Mouse (Mus musculus) heart, postnatal 0 days (tissue): Measurements from ENCODE around the gene Dus2. TPM values are rescaled to one million over a fixed set of nuclear protein-coding genes. Genes with fewer than 3 reads are reported as not detected.
"Not testable (repeated sequence)": the region's sequence is repeated elsewhere in the genome, so short reads cannot be mapped to it uniquely, and the experiment has no call there.

ENCODE experiments used
- ATAC-seq: fragments of 200-750 bp; cut with Nextera tagmentation; 2 replicates; pipeline ENCODE4 v1.8.0; 2017; ENCODE audit warnings: low read depth, moderate number of reproducible peaks, moderate library complexity; ENCODE audit not compliant: insufficient read depth
- DNase-seq: peaks from one replicate; pipeline ENCODE4 v3.0.0-alpha.2; 2016; ENCODE audit warnings: low spot score
- H3K27ac ChIP-seq: fragments of 300-500 bp; sonication (generic); 2 replicates; pipeline ENCODE4 v1.5.1; 2014; ENCODE audit warnings: low read depth, mild to moderate bottlenecking
- H3K27me3 ChIP-seq: fragments of 300-500 bp; sonication (generic); 2 replicates; pipeline ENCODE4 v1.6.1; 2014; ENCODE audit warnings: low read length, mixed read lengths; ENCODE audit not compliant: control insufficient read depth, insufficient read depth
- H3K36me3 ChIP-seq: fragments of 300-500 bp; sonication (generic); replicated peaks from 2 replicates; pipeline ENCODE4 v1.6.1; 2014; ENCODE audit warnings: low read length, mixed read lengths; ENCODE audit not compliant: control insufficient read depth, insufficient read depth
- H3K4me1 ChIP-seq: fragments of 300-500 bp; sonication (generic); 2 replicates; pipeline ENCODE4 v1.6.1; 2014; ENCODE audit warnings: antibody characterized with exemption; ENCODE audit not compliant: control insufficient read depth, insufficient read depth
- H3K4me2 ChIP-seq: fragments of 300-500 bp; sonication (generic); 2 replicates; pipeline ENCODE4 v1.6.1; 2014; ENCODE audit warnings: low read depth, mild to moderate bottlenecking, low read length, moderate library complexity
- H3K4me3 ChIP-seq: fragments of 300-500 bp; sonication (generic); 2 replicates; pipeline ENCODE4 v1.5.1; 2014; ENCODE audit warnings: low read depth, low read length
- H3K9ac ChIP-seq: fragments of 300-500 bp; sonication (generic); replicated peaks from 2 replicates; pipeline ENCODE4 v1.6.1; 2014; ENCODE audit warnings: low read depth, low read length, mixed read lengths
- H3K9me3 ChIP-seq: fragments of 300-500 bp; sonication (generic); replicated peaks from 2 replicates; pipeline ENCODE4 v1.6.1; 2016; ENCODE audit warnings: low read length; ENCODE audit not compliant: control insufficient read depth
- CTCF ChIP-seq: IDR thresholded peaks from 2 replicates; pipeline ENCODE4 v1.5.1; 2016; ENCODE audit warnings: antibody characterized with exemption, control low read depth, low read depth
- EP300 ChIP-seq: IDR thresholded peaks from 2 replicates; pipeline ENCODE4 v1.6.1; 2016; ENCODE audit warnings: antibody characterized with exemption, low read depth
- WGBS: fragments of 180-500 bp; shearing (Covaris S2); extraction: QIAGEN DNeasy Blood & Tissue Kit; methylation state at CpG from one replicate; pipeline ENCODE4 v1.1.7; 2014; 5-methylcytosine and 5-hydroxymethylcytosine counted together
- polyA plus RNA-seq: library from polyadenylated mRNA; unstranded; fragments of >200 nt; fragmentation: Nextera tagmentation; extraction: Ambion mirVana; gene quantifications from 2 replicates; pipeline ENCODE4 v1.2.1, GENCODE M21; 2015
- total RNA-seq: library from RNA; depleted of rRNA; stranded (reverse); fragments of >200 nt; gene quantifications from 2 replicates; pipeline ENCODE4 v1.2.3, GENCODE M21; 2014; ENCODE audit warnings: low replicate concordance

Dus2 gene
- total and polyA plus RNA-seq, 2 experiments from 2014 or later, result 8.5 to 8.6 TPM

GRCm38 (mm10) chr8:106010748-106011642 is 19.9 kb downstream of the Dus2 start:
- no peaks in the 10 kb centered on the region for H3K27me3 ChIP-seq
- WGBS, result under 1% methylated on average over 73 of the region's 74 CpGs
- peak overlapping the region; percentile 74 for H3K27ac ChIP-seq
- H3K9ac ChIP-seq, result peak overlapping the region; percentile 89
- DNase-seq (peak; percentile 87), ATAC-seq (peak; percentile 96)
- H3K9me3 ChIP-seq, result no peaks in the 10 kb centered on the region
- H3K4me2 ChIP-seq, result peak overlapping the region; percentile 99
- H3K36me3 ChIP-seq, result peaks cover 6% of the 10 kb centered on the region; the same call in 1 of the 2 replicates
- H3K4me1 ChIP-seq, result peaks cover 18% of the 10 kb centered on the region
- H3K4me3 ChIP-seq, result peak overlapping the region; percentile 98
- TF ChIP-seq EP300, result no peak
- TF ChIP-seq CTCF, result no peak

- peak within 1 kb of the TSS; percentile 98 for H3K4me3 ChIP-seq
- H3K9ac ChIP-seq, result peak within 1 kb of the TSS; percentile 89
- H3K27me3 ChIP-seq, result no peaks in the 10 kb centered on the region
- WGBS, result 1% methylated on average over 6 of the region's 6 CpGs
- H3K36me3 ChIP-seq, result peaks cover 11% of the 10 kb centered on the region; the same call in 1 of the 2 replicates
- peak within 1 kb of the TSS; percentile 99 for H3K4me2 ChIP-seq
- DNase-seq, result no peak
- H3K9me3 ChIP-seq, result no peaks in the 10 kb centered on the region
- peak within 1 kb of the TSS; percentile 74 for H3K27ac ChIP-seq
- H3K4me1 ChIP-seq, result peaks cover 18% of the 10 kb centered on the region
- no peak for ATAC-seq
- TF ChIP-seq EP300 (no peak), CTCF (no peak)
Measured at GRCm38 (mm10) chr8:106011643-106011986, 20.5 kb downstream of the Dus2 start, which contains the start of gene Ddx28. TSS of gene Ddx28 (minus strand) at chr8:106011882.

GRCm38 (mm10) chr8:106012203-106012602 is 21.1 kb downstream of the Dus2 start:
- not testable (repeated sequence) for ATAC-seq, H3K9ac ChIP-seq, H3K4me3 ChIP-seq, H3K27ac ChIP-seq, H3K27me3 ChIP-seq, H3K9me3 ChIP-seq, DNase-seq
- H3K36me3 ChIP-seq, result peaks cover 16% of the 10 kb centered on the region
- H3K4me1 ChIP-seq, result peaks cover 18% of the 10 kb centered on the region
- H3K4me2 ChIP-seq, result peak overlapping the region; percentile 99; the same call in 1 of the 2 replicates
- WGBS, result 76% methylated on average over 8 of the region's 8 CpGs

- DNase-seq (no peak), ATAC-seq (no peak)
- Histone ChIP-seq H3K4me1 (0 out of 2 replicates have a peak, but pooled peaks cover 6% of the 10 kb centered on the region), H3K4me2 (no peak overlapping the region), H3K9me3 (no peaks in the 10 kb centered on the region), H3K9ac (no peak overlapping the region), H3K4me3 (no peak overlapping the region), H3K27me3 (no peaks in the 10 kb centered on the region), H3K36me3 (peaks cover 25% of the 10 kb centered on the region), H3K27ac (no peak overlapping the region)
- 72% methylated on average over 6 of the region's 6 CpGs for WGBS
- TF ChIP-seq CTCF (no peak), EP300 (no peak)
Measured at GRCm38 (mm10) chr8:106016284-106016683, 25.1 kb downstream of the Dus2 start.

- Histone ChIP-seq H3K4me3 (no peak overlapping the region), H3K27ac (no peak overlapping the region), H3K4me2 (no peak overlapping the region), H3K36me3 (peaks cover 25% of the 10 kb centered on the region), H3K27me3 (no peaks in the 10 kb centered on the region), H3K4me1 (0 out of 2 replicates have a peak, but pooled peaks cover under 1% of the 10 kb centered on the region), H3K9ac (no peak overlapping the region), H3K9me3 (no peaks in the 10 kb centered on the region)
- DNase-seq (no peak), ATAC-seq (no peak)
- no peak for TF ChIP-seq EP300
- TF ChIP-seq CTCF, result no peak
- WGBS, result 85% methylated on average over 7 of the region's 7 CpGs
Measured at GRCm38 (mm10) chr8:106017130-106017529, 26.0 kb downstream of the Dus2 start.
